Mouse (Mus musculus) large intestine, adult 2 months (tissue): ENCODE measurements around the gene Khdc3. TPM values are rescaled to one million over a fixed set of nuclear protein-coding genes. Genes with fewer than 3 reads are reported as not detected.
"Not testable (repeated sequence)": the region's sequence is repeated elsewhere in the genome, so short reads cannot be mapped to it uniquely, and the experiment has no call there.

Experiments used
- DNase-seq: peaks from one replicate; pipeline ENCODE4 v3.0.0-alpha.2; 2012; ENCODE audit warnings: low read depth, low spot score
- WGBS: fragments of 180-500 bp; shearing (Covaris S2); methylation state at CpG from one replicate; pipeline ENCODE4 v1.1.7; 2018; 5-methylcytosine and 5-hydroxymethylcytosine counted together
- polyA plus RNA-seq: library from polyadenylated mRNA; depleted of rRNA; stranded (reverse); fragments of >200 nt; gene quantifications from 2 replicates; pipeline ENCODE4 v1.2.3, GENCODE M21; 2012

Khdc3 gene
- polyA plus RNA-seq, 1 experiment: 0.10 TPM

GRCm38 (mm10) chr9:73094580-73094979 lies 7.1 kb upstream of the Khdc3 start:
- no peak for DNase-seq
- WGBS: 18% methylated on average over 17 of the region's 17 CpGs

DNA sequence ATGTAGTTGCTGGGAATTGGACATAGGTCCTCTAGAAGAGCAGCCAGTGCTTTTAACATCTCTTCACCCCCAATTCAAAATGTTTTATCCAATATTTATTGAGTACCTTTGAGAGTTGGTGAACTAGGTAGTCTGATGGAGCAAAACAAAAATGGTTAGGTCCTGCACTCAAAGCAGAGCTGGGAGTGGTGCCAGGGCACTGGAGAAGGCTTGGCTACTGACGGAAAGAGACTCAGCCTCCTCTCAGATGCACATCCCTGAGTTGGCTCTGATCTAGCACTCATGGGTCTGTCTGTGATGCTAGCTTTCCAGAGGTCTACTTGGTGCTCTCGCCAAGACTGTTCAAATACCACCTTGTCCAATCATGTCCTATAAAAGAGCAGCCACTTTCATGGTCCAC lies 3.7 kb upstream of the Khdc3 start:
- WGBS: 71% methylated on average over 2 of the region's 2 CpGs
- DNase-seq: no peak

DNA sequence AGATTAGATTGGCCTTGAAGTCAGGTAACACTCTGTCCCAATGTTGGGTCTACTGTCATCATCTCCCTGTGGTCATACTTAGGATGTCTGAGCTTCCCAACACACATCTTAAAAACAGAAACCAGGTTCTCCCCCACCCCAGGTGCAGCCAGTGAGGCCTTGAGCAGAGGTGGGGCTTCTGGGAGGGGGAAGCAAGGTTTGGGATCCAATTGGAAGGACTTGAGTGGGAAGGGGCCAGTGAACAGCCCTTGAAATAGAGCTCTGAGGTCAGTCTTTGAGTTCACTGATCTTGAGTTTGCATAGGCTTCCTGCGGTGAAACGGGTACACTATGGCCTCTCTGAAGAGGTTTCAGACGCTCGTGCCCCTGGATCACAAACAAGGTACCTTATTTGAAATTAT lies 545 bp downstream of the Khdc3 start, which contains the start of gene Gm20509:
Gene Gm20509 (plus strand): TSS at position 290 of the 400 bp plus-strand sequence.
- DNase-seq: no peak
- 99% methylated on average over 4 of the region's 4 CpGs for WGBS

- no peak for DNase-seq
- WGBS: 10% methylated on average over 60 of the region's 60 CpGs
Observed at GRCm38 (mm10) chr9:73103159-73103879, 1.7 kb downstream of the Khdc3 start.

DNA sequence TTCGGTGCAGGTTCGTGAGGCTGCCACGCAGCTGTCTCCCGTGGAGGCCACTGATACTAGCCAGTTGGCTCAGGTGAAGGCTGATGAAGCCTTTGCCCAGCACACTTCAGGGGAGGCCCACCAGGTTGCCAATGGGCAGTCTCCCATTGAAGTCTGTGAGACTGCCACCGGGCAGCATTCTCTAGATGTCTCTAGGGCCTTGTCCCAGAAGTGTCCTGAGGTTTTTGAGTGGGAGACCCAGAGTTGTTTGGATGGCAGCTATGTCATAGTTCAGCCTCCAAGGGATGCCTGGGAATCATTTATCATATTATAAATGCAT lies 2.2 kb downstream of the Khdc3 start:
- no peak for DNase-seq
- WGBS: 44% methylated on average over 5 of the region's 5 CpGs

DNA sequence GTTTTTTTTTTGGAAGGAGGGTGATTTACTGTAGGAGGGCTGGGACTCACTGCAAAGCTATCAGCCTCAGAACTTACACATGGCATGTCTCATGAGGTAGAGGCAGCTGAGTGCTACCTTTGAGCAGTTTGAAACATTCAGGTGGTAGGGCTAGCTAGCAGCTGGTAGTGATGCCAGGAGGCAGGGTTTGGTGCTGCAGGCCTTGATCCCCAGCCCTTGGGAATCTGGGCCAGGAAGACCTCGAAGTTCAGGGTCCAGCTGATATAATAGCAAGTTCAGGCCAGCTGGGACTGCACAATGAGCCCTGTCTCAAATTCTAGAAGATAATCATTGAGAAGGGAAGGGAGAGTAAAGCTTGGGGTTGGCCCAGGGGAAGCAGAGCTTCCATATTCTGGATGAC lies 3.5 kb downstream of the Khdc3 start:
- 59% methylated on average over 1 of the region's 1 CpGs for WGBS
- DNase-seq: no peak

DNA sequence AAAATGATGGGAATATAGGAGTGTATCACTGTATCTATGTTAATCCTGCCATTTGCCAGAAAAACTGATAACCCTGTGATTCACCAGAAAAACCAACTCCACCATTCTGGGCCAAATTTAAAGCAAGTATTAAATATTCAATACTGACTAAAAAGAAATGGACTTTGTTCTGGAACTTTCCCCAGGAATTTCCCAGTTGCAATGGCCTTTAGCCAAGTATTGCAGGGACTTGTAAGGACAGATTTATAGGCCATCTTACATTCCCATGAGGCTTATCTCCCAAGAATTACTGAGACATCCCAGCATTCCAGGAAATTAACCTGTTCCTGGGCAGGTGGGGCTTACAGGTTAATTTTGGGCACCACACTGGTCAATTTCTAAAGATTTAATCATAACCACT lies 4.1 kb downstream of the Khdc3 start:
- no peak for DNase-seq

GRCm38 (mm10) chr9:73112919-73113906 lies 11.6 kb downstream of the Khdc3 start, which contains the start of gene Rsl24d1:
Gene Rsl24d1, plus strand, starts transcription at chr9:73113426.
- WGBS: under 1% methylated on average over 64 of the region's 64 CpGs
- DNase-seq: peak; percentile 78

GRCm38 (mm10) chr9:73116704-73117103 lies 15.1 kb downstream of the Khdc3 start:
- 90% methylated on average over 5 of the region's 6 CpGs for WGBS
- not testable (repeated sequence) for DNase-seq

GRCm38 (mm10) chr9:73118012-73118411 lies 16.4 kb downstream of the Khdc3 start:
- DNase-seq: no peak
- WGBS: 82% methylated on average over 4 of the region's 4 CpGs

DNA sequence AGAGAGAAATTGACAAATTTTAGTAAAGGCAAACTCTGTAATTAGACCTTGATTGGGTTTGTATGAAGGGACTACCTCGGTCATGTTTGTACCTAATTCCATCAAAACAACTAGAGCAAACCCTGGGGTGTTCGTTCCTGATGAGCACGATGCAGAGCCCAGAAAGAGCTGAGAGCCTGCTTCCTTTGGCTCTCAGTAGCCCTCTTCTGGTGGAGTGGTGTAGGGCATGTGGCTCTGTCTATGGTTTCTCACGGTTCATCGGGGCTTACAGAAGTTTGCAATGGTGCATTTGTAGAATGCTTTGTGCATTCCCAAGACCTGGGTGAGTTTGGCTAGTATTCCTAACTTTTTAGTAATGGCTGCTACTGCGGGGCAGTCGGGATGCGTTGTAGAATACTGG lies 20.1 kb downstream of the Khdc3 start:
- 62% methylated on average over 8 of the region's 8 CpGs for WGBS
- DNase-seq: no peak

- DNase-seq: no peak
- whole genome bisulfite sequencing: 76% methylated on average over 8 of the region's 8 CpGs
Observed at GRCm38 (mm10) chr9:73125043-73125570, 23.5 kb downstream of the Khdc3 start.

DNA sequence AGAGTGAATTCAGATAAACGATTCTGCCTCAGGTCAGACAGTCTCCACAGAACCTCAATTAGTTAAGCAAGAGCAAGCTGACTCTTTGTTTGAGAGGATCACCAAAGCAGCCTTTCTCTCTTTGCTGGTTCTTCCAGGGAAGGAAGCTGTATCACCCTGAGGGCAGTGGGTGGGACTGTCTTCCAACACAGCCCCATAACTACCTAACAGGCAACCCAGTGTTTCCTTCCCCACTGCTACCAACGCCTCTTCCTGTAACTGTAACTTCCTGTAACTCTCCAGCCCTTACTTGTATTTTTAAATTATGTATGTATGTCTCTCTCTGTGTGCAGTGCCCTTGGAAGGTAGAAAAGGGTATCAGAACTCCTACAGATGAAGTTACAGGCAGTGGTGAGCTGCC lies 25.8 kb downstream of the Khdc3 start:
- DNase-seq: no peak
- WGBS: 86% methylated on average over 2 of the region's 2 CpGs

DNA sequence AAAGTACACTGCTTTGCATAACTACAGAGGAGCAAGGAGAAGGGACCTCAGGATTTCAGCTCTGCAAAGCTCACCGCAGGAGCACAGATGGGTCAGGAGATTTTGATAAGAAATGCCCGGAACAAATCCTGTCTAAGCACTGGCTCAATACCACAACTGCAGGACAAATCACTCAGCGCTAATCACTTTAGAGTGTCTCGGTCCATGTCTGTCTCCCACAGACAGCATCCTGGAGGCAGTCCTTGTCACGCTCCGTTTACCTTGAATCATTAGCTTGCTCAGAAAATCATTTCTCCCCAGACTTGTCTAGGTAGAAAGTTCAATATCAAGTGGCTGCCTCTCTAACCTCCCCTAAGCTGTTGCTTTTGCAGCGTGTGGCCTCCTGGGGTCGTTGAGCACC lies 28.2 kb downstream of the Khdc3 start:
- DNase-seq: no peak
- WGBS: 80% methylated on average over 8 of the region's 8 CpGs

GRCm38 (mm10) chr9:73130529-73130928 lies 28.9 kb downstream of the Khdc3 start:
- DNase-seq: no peak
- WGBS: 43% methylated on average over 4 of the region's 4 CpGs

GRCm38 (mm10) chr9:73137341-73137886 lies 35.8 kb downstream of the Khdc3 start:
- 49% methylated on average over 11 of the region's 11 CpGs for whole genome bisulfite sequencing

More at GRCm38 (mm10) chr9:73137341-73137886, 35.8 kb downstream of the Khdc3 start:
- no peak for DNase-seq
